In the genomic region with DNA sequence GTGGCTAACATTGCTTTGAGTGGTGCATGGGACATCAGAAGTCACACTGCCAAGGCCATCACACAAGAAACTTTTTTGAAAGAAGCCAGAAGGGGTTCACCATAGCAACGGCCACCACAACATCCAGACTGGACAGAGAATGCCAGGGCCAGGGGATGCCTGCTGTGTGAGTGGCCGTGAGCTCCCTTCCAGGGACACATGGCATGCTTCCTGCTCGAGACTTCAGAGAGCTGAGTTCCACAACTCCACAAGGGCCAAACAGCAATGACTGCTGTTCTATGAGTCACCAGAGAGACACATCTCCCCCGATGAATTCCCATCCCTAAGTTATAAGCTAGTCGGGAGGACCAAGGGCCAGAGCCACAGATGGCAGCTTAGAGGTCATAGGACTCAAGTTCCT, we compare ENCODE assay signal across 20 mouse cellular contexts. TPM values are rescaled to one million over a fixed set of nuclear protein-coding genes. Genes with fewer than 3 reads are reported as not detected.
DNase-seq lines count a peak whose midpoint lies in the region; ATAC-seq and TF ChIP-seq lines count a peak whose summit lies in the region.
"Had no signal": no experiment of that assay in that cellular context is flagged by ENCODE, and none has a peak within 500 bp of the region (broad histone marks: within the 10 kb centered on the region; RNA-seq: fewer than 3 reads in every experiment).

No protein-coding gene starts in this region.

- no peak overlapping the region for H3K4me3 ChIP-seq in hindbrain, postnatal 0 days (ENCODE audit: low read length)
- H3K4me3 ChIP-seq in hindbrain, embryonic 14.5 days (replicated peaks; ENCODE audit: low read length) = no peak overlapping the region
- H3K4me3 ChIP-seq: embryonic facial prominence, embryonic 10.5 days; forebrain, embryonic 13.5 days; gastrocnemius, adult 2 months; heart, embryonic 13.5 days had no signal

- no peak overlapping the region for H3K27ac ChIP-seq in hindbrain, postnatal 0 days
- H3K27ac ChIP-seq in hindbrain, embryonic 14.5 days = no peak overlapping the region
- H3K27ac ChIP-seq: embryonic facial prominence, embryonic 10.5 days; forebrain, embryonic 13.5 days; gastrocnemius, adult 2 months; heart, embryonic 13.5 days had no signal

- ATAC-seq in hindbrain, postnatal 0 days = peak; percentile 28
- ATAC-seq in hindbrain, embryonic 14.5 days (ENCODE audit: low FRiP score) = no peak
- ATAC-seq: activated CD4-positive, CD25-positive, alpha-beta regulatory T cell, adult 4 months; forebrain, embryonic 13.5 days; forebrain, postnatal 0 days; hindbrain, embryonic 16.5 days; Patski had no signal

- DNase-seq in hindbrain, postnatal 0 days (ENCODE audit: low spot score) = peak; percentile 43
- DNase-seq in hindbrain, embryonic 14.5 days (ENCODE audit: low spot score) = no peak
- DNase-seq in 3T3-L1 (ENCODE audit: low read depth, low spot score) = peak; percentile 13
- DNase-seq in adrenal gland, adult 8-10 months = peak; percentile 47
- peak; percentile 47 to 48 for DNase-seq in adrenal gland, postnatal 36 days
- no peak for DNase-seq in frontal cortex, postnatal 36 days (ENCODE audit: low spot score in 2 of 2)
- no peak for DNase-seq in urinary bladder, adult 2 months (ENCODE audit: low spot score)
- DNase-seq: cerebellum, adult 11-12 months; cerebellum, postnatal 10 days; forebrain, postnatal 0 days; gastrocnemius, adult 2 months; gastrocnemius, postnatal 25 days; heart, postnatal 36 days; kidney, adult 11 months had no signal

- no peak overlapping the region for H3K9ac ChIP-seq in hindbrain, postnatal 0 days (replicated peaks; ENCODE audit: low read length)
- H3K9ac ChIP-seq in hindbrain, embryonic 14.5 days = no peak overlapping the region
- H3K9ac ChIP-seq: forebrain, embryonic 13.5 days; forebrain, postnatal 0 days; heart, embryonic 13.5 days had no signal

- no peaks in the 10 kb centered on the region for H3K27me3 ChIP-seq in hindbrain, postnatal 0 days (ENCODE audit: insufficient read depth, low read length)
- H3K27me3 ChIP-seq in hindbrain, embryonic 14.5 days (ENCODE audit: control insufficient read depth, insufficient read depth, low read length) = no peaks in the 10 kb centered on the region
- H3K27me3 ChIP-seq: forebrain, embryonic 13.5 days; heart, embryonic 13.5 days; Patski had no signal

- H3K4me1 ChIP-seq in hindbrain, postnatal 0 days (ENCODE audit: insufficient read depth, low read length) = peaks cover 31% of the 10 kb centered on the region
- peaks cover 38% of the 10 kb centered on the region for H3K4me1 ChIP-seq in hindbrain, embryonic 14.5 days (replicated peaks; ENCODE audit: control insufficient read depth, insufficient read depth, low read length)
- H3K4me1 ChIP-seq: heart, embryonic 13.5 days had no signal

- H3K9me3 ChIP-seq in hindbrain, postnatal 0 days (ENCODE audit: low read length) = no peaks in the 10 kb centered on the region
- H3K9me3 ChIP-seq in hindbrain, embryonic 14.5 days (ENCODE audit: control insufficient read depth, low read length) = no peaks in the 10 kb centered on the region
- H3K9me3 ChIP-seq: embryonic facial prominence, embryonic 10.5 days; forebrain, embryonic 13.5 days; heart, embryonic 13.5 days had no signal

- 44% methylated on average over 5 of the region's 5 CpGs for WGBS in hindbrain, postnatal 0 days
- 58% methylated on average over 5 of the region's 5 CpGs for WGBS in hindbrain, embryonic 14.5 days

- H3K4me2 ChIP-seq in hindbrain, postnatal 0 days (ENCODE audit: low read depth, low read length) = no peak overlapping the region
- H3K4me2 ChIP-seq in hindbrain, embryonic 14.5 days (replicated peaks) = no peak overlapping the region
- H3K4me2 ChIP-seq: forebrain, embryonic 13.5 days; heart, embryonic 13.5 days had no signal

- H3K36me3 ChIP-seq in hindbrain, postnatal 0 days (ENCODE audit: insufficient read depth, low read length) = no peaks in the 10 kb centered on the region
- peaks cover 8% of the 10 kb centered on the region; the same call in 1 of the 2 replicates for H3K36me3 ChIP-seq in hindbrain, embryonic 14.5 days (replicated peaks; ENCODE audit: control insufficient read depth, insufficient read depth)
- H3K36me3 ChIP-seq: heart, embryonic 13.5 days had no signal

- TF ChIP-seq CTCF in hindbrain, postnatal 0 days (IDR thresholded peaks at IDR 0.05; ENCODE audit: low read depth) = no peak

RNA-seq across cellular contexts. Expression of gene Phf21b, which starts 44.7 kb away (rescaled TPM):
- 22.8 and 29.7 TPM in 2 replicates for total RNA-seq in hindbrain, postnatal 0 days (2014; rRNA removed)
- polyA plus RNA-seq in hindbrain, postnatal 0 days (2015; fragmentation: Nextera tagmentation; extraction: Ambion mirVana) = 2.2 and 2.5 TPM in 2 replicates
- polyA plus RNA-seq in hindbrain, embryonic 14.5 days (2014; fragmentation: Nextera tagmentation; extraction: Ambion mirVana) = 5.8 and 8.8 TPM in 2 replicates
- 1 to 10 TPM; 4.4 to 5.7 (median 4.9) TPM for total RNA-seq in adrenal gland, adult 8-10 months (2022)
- total RNA-seq in adrenal gland, postnatal 36 days (2021) = 1 to 10 TPM; 1.1 to 2.0 TPM
- 1.9 and 3.9 TPM in 2 replicates for polyA plus RNA-seq in urinary bladder, adult 2 months (2012; rRNA removed)

Comparison
In these comparisons a context has a peak if more than half of its experiments do, and no peak if none do; other contexts are left out.
1. DNase-seq: peak in hindbrain, postnatal 0 days (single experiment), 3T3-L1 (single experiment), adrenal gland, adult 8-10 months (single experiment) and adrenal gland, postnatal 36 days (2 of 2); none in hindbrain, embryonic 14.5 days (single experiment), frontal cortex, postnatal 36 days (0 of 2) and urinary bladder, adult 2 months (single experiment).